Mouse (Mus musculus) lung, adult 2 months (tissue): ENCODE data around the gene Tuba1a.
"Not testable (repeated sequence)": the region's sequence is repeated elsewhere in the genome, so short reads cannot be mapped to it uniquely, and the experiment has no call there.

Experiments
- CTCF ChIP-seq: fragments of 200-500 bp; IDR thresholded peaks from 2 replicates; pipeline ENCODE4 v1.5.1; 2011; ENCODE audit warnings: mild to moderate bottlenecking, low read length, control low read depth; ENCODE audit not compliant: insufficient read depth
- POLR2A ChIP-seq: fragments of 200-500 bp; IDR thresholded peaks from 2 replicates; pipeline ENCODE4 v1.6.1; 2011; ENCODE audit warnings: low read depth, mild to moderate bottlenecking, control low read depth, low read length, borderline replicate concordance; ENCODE audit errors: extremely low read depth

DNA sequence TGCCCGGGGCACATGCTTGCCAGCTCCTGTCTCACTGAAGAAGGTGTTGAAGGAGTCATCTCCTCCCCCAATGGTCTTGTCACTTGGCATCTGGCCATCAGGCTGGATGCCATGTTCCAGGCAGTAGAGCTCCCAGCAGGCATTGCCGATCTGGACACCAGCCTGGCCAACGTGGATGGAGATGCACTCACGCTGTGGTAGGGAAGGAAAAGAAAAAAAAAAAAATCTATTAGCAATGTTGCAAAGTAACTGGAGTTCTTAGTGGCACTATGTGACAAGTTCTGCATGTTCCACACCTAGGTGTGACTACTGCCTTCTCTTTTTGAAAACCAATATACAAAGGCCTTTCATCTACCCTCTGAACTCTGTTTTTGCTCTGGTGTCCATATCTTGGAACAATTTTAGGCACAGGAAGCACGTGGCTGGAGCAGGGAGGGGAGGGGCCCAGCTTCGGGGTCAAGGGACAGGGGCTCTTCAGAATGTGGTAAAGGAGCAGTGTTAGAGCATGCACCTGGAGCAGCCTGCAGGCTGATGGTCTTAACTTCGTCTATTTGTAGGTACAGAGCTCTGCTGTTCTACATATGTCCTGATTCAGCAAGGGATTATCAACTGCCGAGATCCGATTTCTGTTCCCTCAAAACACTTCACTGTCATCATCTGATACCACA is 20.4 kb downstream of the Tuba1a start:
- TF ChIP-seq CTCF, POLR2A: not testable (repeated sequence)
